Mouse (Mus musculus): ENCODE data around the gene Abtb2. TPM values are rescaled to one million over a fixed set of nuclear protein-coding genes. Genes with fewer than 3 reads are reported as not detected.

Abtb2 gene
- polyA plus RNA-seq, 1 experiment: 10.6 TPM

DNA sequence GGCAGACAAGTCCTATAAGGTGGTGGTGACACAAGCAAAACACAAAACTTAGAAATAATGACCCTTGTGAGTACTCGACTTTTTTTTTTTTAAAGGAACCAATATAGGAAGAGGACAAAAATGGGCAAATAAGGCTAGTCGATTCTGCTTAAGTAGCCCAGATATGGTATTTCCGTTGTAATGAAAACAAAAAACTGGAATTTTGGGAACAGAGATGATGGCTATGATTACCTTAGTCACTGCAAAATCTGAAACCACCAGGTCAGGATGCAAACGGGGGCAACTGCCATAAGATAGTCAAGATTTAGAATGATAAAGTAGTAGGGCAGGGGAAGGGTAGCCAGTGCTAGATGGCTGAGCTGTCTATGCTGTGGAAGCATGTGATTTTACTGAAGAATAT, 195.9 kb downstream of the Abtb2 start:
- no peak for DNase-seq (ENCODE audit: low read depth in 1 of 2, low spot score in 2 of 2)

DNA sequence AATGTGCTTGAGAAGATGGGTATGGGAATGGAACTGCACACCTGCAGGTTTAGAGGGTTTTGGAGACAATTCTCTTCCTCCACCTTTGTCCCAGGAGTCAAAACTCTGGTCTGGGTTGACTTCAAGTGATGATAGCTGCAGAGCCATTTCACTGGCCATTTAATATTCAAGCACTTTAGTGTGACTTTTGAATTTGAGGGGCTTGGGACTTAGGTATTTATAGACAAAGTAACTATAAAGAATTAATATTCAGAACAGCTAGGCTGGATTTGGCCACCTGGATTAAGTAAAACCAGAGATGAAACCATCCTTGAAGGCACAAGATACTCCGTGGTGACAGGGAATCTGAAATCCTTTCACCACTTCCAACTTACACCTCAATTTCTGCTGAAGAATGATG, 196.4 kb downstream of the Abtb2 start:
- Histone ChIP-seq H3K4me3 (ENCODE audit: extremely low read depth, insufficient read depth, insufficient read length) (no peak overlapping the region), H3K4me1 (ENCODE audit: control insufficient read depth, insufficient read depth, insufficient read length) (peaks cover 2% of the 10 kb centered on the region), H3K27ac (ENCODE audit: insufficient read depth, low read length) (no peak overlapping the region), H3K27me3 (ENCODE audit: control insufficient read depth, insufficient read depth, low read length) (no peaks in the 10 kb centered on the region), H3K36me3 (ENCODE audit: control insufficient read depth, insufficient read depth, low read length) (peaks cover 11% of the 10 kb centered on the region)
- WGBS: 80% methylated on average over 1 of the region's 1 CpGs
- no peak for DNase-seq (ENCODE audit: low read depth in 1 of 2, low spot score in 2 of 2)
- no peak for TF ChIP-seq POLR2A (IDR thresholded peaks at IDR 0.05; ENCODE audit: low read depth, low read length)
- TF ChIP-seq CTCF (IDR thresholded peaks at IDR 0.05; ENCODE audit: extremely low read depth, insufficient read depth, insufficient read length, insufficient replicate concordance): no peak

More for the DNA sequence above, 195.9 kb downstream of the Abtb2 start:
- H3K36me3 ChIP-seq (ENCODE audit: control insufficient read depth, insufficient read depth, low read length): peaks cover 10% of the 10 kb centered on the region
- H3K4me1 ChIP-seq (ENCODE audit: control insufficient read depth, insufficient read depth, insufficient read length): peaks cover 2% of the 10 kb centered on the region
- no peak overlapping the region for H3K27ac ChIP-seq (ENCODE audit: insufficient read depth, low read length)
- H3K27me3 ChIP-seq (ENCODE audit: control insufficient read depth, insufficient read depth, low read length): no peaks in the 10 kb centered on the region
- TF ChIP-seq CTCF (IDR thresholded peaks at IDR 0.05; ENCODE audit: extremely low read depth, insufficient read depth, insufficient read length, insufficient replicate concordance) (no peak), POLR2A (IDR thresholded peaks at IDR 0.05; ENCODE audit: low read depth, low read length) (no peak)
- no peak overlapping the region for H3K4me3 ChIP-seq (ENCODE audit: extremely low read depth, insufficient read depth, insufficient read length)
- 33% methylated on average over 4 of the region's 4 CpGs for WGBS

Other genes starting within 250 kb of the Abtb2 start
- gene Elf5, start 154.6 kb upstream of the Abtb2 start, polyA plus RNA-seq (2012; rRNA removed): not detected in 2 replicates
- gene Cat, start 81.2 kb upstream of the Abtb2 start, polyA plus RNA-seq (2012; rRNA removed): 48.1 and 62.9 TPM in 2 replicates
- 35.5 and 40.9 TPM in 2 replicates for gene Nat10, start 195.0 kb downstream of the Abtb2 start, polyA plus RNA-seq (2012; rRNA removed)
- gene Caprin1, start 231.3 kb downstream of the Abtb2 start, polyA plus RNA-seq (2012; rRNA removed): 48.8 and 73.9 TPM in 2 replicates